Mouse (Mus musculus) cerebellum, postnatal 25 days (tissue): ENCODE results near the gene Cd164.
A peak's percentile ranks its signal among the peaks of the same experiment; 100 is the strongest.

ENCODE experiments used
- DNase-seq, 2 experiments: peaks; one replicate each; pipeline ENCODE4 v3.0.0; 2021; ENCODE audit warnings: mixed read lengths in 2 of 2

Gene Cd164

GRCm38 (mm10) chr10:41504996-41505395 lies 14.2 kb upstream of the Cd164 start:
- peak in 1 of 2 experiments; percentile 10 for DNase-seq

GRCm38 (mm10) chr10:41505446-41505845 lies 13.8 kb upstream of the Cd164 start:
- DNase-seq: peak; percentile 66 to 83

- DNase-seq: peak in 1 of 2 experiments; percentile 48
Measured at GRCm38 (mm10) chr10:41509160-41509559, 10.1 kb upstream of the Cd164 start.

GRCm38 (mm10) chr10:41514301-41514700 lies 4.9 kb upstream of the Cd164 start:
- DNase-seq: no peak

- no peak for DNase-seq
Measured at GRCm38 (mm10) chr10:41514921-41515320, 4.3 kb upstream of the Cd164 start.

- peak in 1 of 2 experiments; percentile 82 for DNase-seq
Measured at GRCm38 (mm10) chr10:41518508-41518980, 670 bp upstream of the Cd164 start.

- peak; percentile 66 to 71 for DNase-seq
Measured at GRCm38 (mm10) chr10:41519640-41520409, 611 bp downstream of the Cd164 start.

- no peak for DNase-seq
Measured at GRCm38 (mm10) chr10:41520410-41520673, 1.1 kb downstream of the Cd164 start.

- no peak for DNase-seq
Measured at GRCm38 (mm10) chr10:41523386-41523785, 4.2 kb downstream of the Cd164 start.

- DNase-seq: no peak
Measured at GRCm38 (mm10) chr10:41525696-41526095, 6.5 kb downstream of the Cd164 start.

- no peak for DNase-seq
Measured at GRCm38 (mm10) chr10:41529972-41530371, 10.8 kb downstream of the Cd164 start.

GRCm38 (mm10) chr10:41535991-41536390 lies 16.8 kb downstream of the Cd164 start:
- no peak for DNase-seq

- DNase-seq: no peak
Measured at GRCm38 (mm10) chr10:41536714-41537113, 17.5 kb downstream of the Cd164 start.

GRCm38 (mm10) chr10:41537226-41537982 lies 18.2 kb downstream of the Cd164 start:
- no peak for DNase-seq

- DNase-seq: no peak
Measured at GRCm38 (mm10) chr10:41537983-41538330, 18.7 kb downstream of the Cd164 start.

GRCm38 (mm10) chr10:41538986-41539385 lies 19.8 kb downstream of the Cd164 start:
- DNase-seq: no peak

GRCm38 (mm10) chr10:41542057-41542456 lies 22.8 kb downstream of the Cd164 start:
- no peak for DNase-seq

- no peak for DNase-seq
Measured at GRCm38 (mm10) chr10:41543439-41543838, 24.2 kb downstream of the Cd164 start.

- DNase-seq: no peak
Measured at GRCm38 (mm10) chr10:41543844-41544243, 24.6 kb downstream of the Cd164 start.

GRCm38 (mm10) chr10:41544481-41545190 lies 25.4 kb downstream of the Cd164 start:
- DNase-seq: no peak

- no peak for DNase-seq
Measured at GRCm38 (mm10) chr10:41545224-41545755, 26.1 kb downstream of the Cd164 start.

- DNase-seq: peak; percentile 32 to 43
Measured at GRCm38 (mm10) chr10:41546396-41547165, 27.4 kb downstream of the Cd164 start.

GRCm38 (mm10) chr10:41550711-41551110 lies 31.5 kb downstream of the Cd164 start:
- no peak for DNase-seq
